Mouse (Mus musculus) embryonic facial prominence, embryonic 11.5 days (tissue): ENCODE measurements around the gene Ei24. TPM values are rescaled to one million over a fixed set of nuclear protein-coding genes. Genes with fewer than 3 reads are reported as not detected.
A peak's percentile ranks its signal among the peaks of the same experiment; 100 is the strongest.

Source experiments
- ATAC-seq: fragments of 200-750 bp; cut with Nextera tagmentation; replicated peaks from 2 replicates; pipeline ENCODE4 v1.8.0; 2017; ENCODE audit warnings: low read depth; ENCODE audit not compliant: insufficient number of reproducible peaks, low FRiP score, low TSS enrichment
- DNase-seq: peaks from one replicate; pipeline ENCODE4 v3.0.0-alpha.2; 2015; ENCODE audit warnings: low spot score
- H3K27ac ChIP-seq: fragments of 300-500 bp; sonication (generic); replicated peaks from 2 replicates; pipeline ENCODE4 v1.5.1; 2014; ENCODE audit warnings: mild to moderate bottlenecking, low read depth, low read length, control low read depth
- H3K27me3 ChIP-seq: fragments of 300-500 bp; sonication (generic); 2 replicates; pipeline ENCODE4 v1.6.1; 2014; ENCODE audit warnings: mild to moderate bottlenecking, low read length, moderate library complexity, mixed read lengths; ENCODE audit not compliant: control insufficient read depth, insufficient read depth
- H3K36me3 ChIP-seq: fragments of 300-500 bp; sonication (generic); replicated peaks from 2 replicates; pipeline ENCODE4 v1.6.1; 2014; ENCODE audit warnings: low read depth, mild to moderate bottlenecking, low read length, moderate library complexity, mixed read lengths; ENCODE audit not compliant: control insufficient read depth, insufficient read depth
- H3K4me1 ChIP-seq: fragments of 300-500 bp; sonication (generic); 2 replicates; pipeline ENCODE4 v1.6.1; 2014; ENCODE audit warnings: low read length, mixed read lengths; ENCODE audit not compliant: control insufficient read depth, insufficient read depth
- H3K4me2 ChIP-seq: fragments of 300-500 bp; sonication (generic); 2 replicates; pipeline ENCODE4 v1.6.1; 2014; ENCODE audit warnings: low read depth, mild to moderate bottlenecking, control low read depth, low read length, moderate library complexity
- H3K4me3 ChIP-seq: fragments of 300-500 bp; sonication (generic); 2 replicates; pipeline ENCODE4 v1.5.1; 2014; ENCODE audit warnings: low read depth, low read length, control low read depth
- H3K9ac ChIP-seq: fragments of 300-500 bp; sonication (generic); replicated peaks from 2 replicates; pipeline ENCODE4 v1.6.1; 2014; ENCODE audit warnings: mild to moderate bottlenecking, control low read depth, low read length
- H3K9me3 ChIP-seq: fragments of 300-500 bp; sonication (generic); replicated peaks from 2 replicates; pipeline ENCODE4 v1.6.1; 2016; ENCODE audit warnings: mild to moderate bottlenecking, low read length, inconsistent platforms, mixed read lengths; ENCODE audit not compliant: control insufficient read depth
- WGBS: fragments of 180-500 bp; shearing (Covaris S2); extraction: QIAGEN DNeasy Blood & Tissue Kit; methylation state at CpG from one replicate; pipeline ENCODE4 v1.1.7; 2014; 5-methylcytosine and 5-hydroxymethylcytosine counted together
- polyA plus RNA-seq: library from polyadenylated mRNA; unstranded; fragments of >200 nt; fragmentation: Nextera tagmentation; extraction: Ambion mirVana; gene quantifications from 2 replicates; pipeline ENCODE4 v1.2.1, GENCODE M21; 2014

The Ei24 gene
- polyA plus RNA-seq, 1 experiment from 2014 or later, result 73.6 TPM

- Histone ChIP-seq H3K36me3 (no peaks in the 10 kb centered on the region), H3K4me2 (no peak overlapping the region), H3K4me1 (no peaks in the 10 kb centered on the region), H3K27me3 (no peaks in the 10 kb centered on the region), H3K4me3 (no peak overlapping the region), H3K9ac (no peak overlapping the region), H3K9me3 (no peaks in the 10 kb centered on the region), H3K27ac (no peak overlapping the region)
- DNase-seq (no peak), ATAC-seq (no peak)
- WGBS, result 80% methylated on average over 6 of the region's 6 CpGs
Observed at GRCm38 (mm10) chr9:36803386-36803785, 6.2 kb upstream of the Ei24 start.

- Histone ChIP-seq H3K4me1 (no peaks in the 10 kb centered on the region), H3K9me3 (no peaks in the 10 kb centered on the region), H3K4me2 (no peak overlapping the region), H3K27ac (no peak overlapping the region), H3K27me3 (no peaks in the 10 kb centered on the region), H3K36me3 (no peaks in the 10 kb centered on the region), H3K9ac (no peak overlapping the region), H3K4me3 (no peak overlapping the region)
- ATAC-seq (no peak), DNase-seq (no peak)
- WGBS, result 84% methylated on average over 3 of the region's 3 CpGs
Observed at GRCm38 (mm10) chr9:36802951-36803350, 5.8 kb upstream of the Ei24 start.

- DNase-seq, result no peak
- Histone ChIP-seq H3K9me3 (no peaks in the 10 kb centered on the region), H3K4me1 (no peaks in the 10 kb centered on the region), H3K27ac (no peak overlapping the region), H3K4me3 (no peak overlapping the region), H3K4me2 (no peak overlapping the region), H3K27me3 (no peaks in the 10 kb centered on the region), H3K9ac (no peak overlapping the region), H3K36me3 (no peaks in the 10 kb centered on the region)
- ATAC-seq, result no peak
- 73% methylated on average over 2 of the region's 2 CpGs for WGBS
Observed at GRCm38 (mm10) chr9:36801961-36802360, 4.8 kb upstream of the Ei24 start.

DNA sequence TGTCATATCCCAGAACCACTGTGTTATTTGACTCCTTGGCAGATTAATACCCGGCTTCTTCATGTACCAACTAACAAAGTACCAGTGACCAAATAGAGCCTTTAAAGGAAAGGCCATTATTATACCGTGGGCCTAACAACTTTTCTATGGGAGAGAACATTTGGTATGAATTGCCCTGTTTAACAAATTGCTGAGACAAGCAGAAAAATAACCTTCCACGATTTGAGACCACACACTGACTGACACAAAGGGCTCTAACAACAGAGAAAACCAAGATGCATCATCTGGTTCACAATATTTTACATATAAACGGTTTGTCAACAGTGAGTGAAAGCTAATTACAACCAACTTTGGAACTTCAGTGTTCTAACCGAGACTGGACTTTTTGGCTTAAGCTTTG, 969 bp downstream of the Ei24 start:
- no peaks in the 10 kb centered on the region for H3K27me3 ChIP-seq
- H3K9ac ChIP-seq, result peak overlapping the region; percentile 95
- peak overlapping the region; percentile 88 for H3K4me2 ChIP-seq
- 24% methylated on average over 5 of the region's 5 CpGs for WGBS
- no peaks in the 10 kb centered on the region for H3K9me3 ChIP-seq
- H3K27ac ChIP-seq, result no peak overlapping the region
- DNase-seq (no peak), ATAC-seq (no peak)
- no peaks in the 10 kb centered on the region for H3K4me1 ChIP-seq
- H3K4me3 ChIP-seq, result peak overlapping the region; percentile 96
- H3K36me3 ChIP-seq, result no peaks in the 10 kb centered on the region

DNA sequence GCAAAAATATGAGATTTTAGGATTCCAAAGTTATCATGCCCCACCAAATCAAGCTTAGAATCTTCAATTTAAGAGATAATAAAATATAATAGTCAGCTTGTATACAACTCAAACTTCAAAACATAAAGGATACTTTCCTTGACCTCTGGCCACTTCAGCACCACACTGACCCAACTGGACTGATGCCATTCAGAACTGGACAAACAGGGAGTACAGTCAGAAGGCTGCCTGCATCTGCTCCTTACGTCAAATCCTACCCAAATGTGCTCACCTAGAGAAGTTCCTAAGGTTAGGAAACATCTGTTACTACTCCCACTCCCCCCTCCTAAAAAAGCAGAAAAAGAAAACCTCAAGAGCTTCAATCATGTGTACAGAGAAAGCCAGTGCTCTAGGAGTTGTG, 1.6 kb downstream of the Ei24 start:
- no peak for DNase-seq
- Histone ChIP-seq H3K4me3 (no peak overlapping the region), H3K36me3 (no peaks in the 10 kb centered on the region), H3K27ac (no peak overlapping the region), H3K4me1 (no peaks in the 10 kb centered on the region), H3K4me2 (no peak overlapping the region), H3K27me3 (no peaks in the 10 kb centered on the region), H3K9ac (no peak overlapping the region), H3K9me3 (no peaks in the 10 kb centered on the region)
- 70% methylated on average over 1 of the region's 1 CpGs for WGBS
- no peak for ATAC-seq

DNA sequence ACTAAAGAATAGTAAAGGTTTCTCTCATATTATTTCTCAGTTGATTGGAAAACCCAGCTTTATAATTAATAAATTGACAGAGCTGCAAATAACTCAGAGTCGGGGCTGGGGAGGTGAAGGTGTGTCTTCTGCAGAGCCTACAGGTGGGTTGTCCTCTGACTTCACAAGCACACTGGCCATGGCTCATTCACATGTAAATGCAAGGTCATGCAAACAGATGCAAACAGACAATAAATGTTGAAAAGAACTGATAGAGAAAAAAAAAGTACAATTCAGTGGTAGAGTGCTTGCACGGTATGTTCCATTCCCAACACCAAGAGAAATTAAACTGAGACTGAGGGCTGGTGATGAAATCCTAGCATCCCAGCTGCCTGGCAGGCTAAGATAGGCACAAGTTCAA, 2.7 kb downstream of the Ei24 start:
- WGBS, result 81% methylated on average over 2 of the region's 2 CpGs
- H3K9ac ChIP-seq, result no peak overlapping the region
- no peak overlapping the region for H3K27ac ChIP-seq
- DNase-seq (no peak), ATAC-seq (no peak)
- H3K4me1 ChIP-seq, result no peaks in the 10 kb centered on the region
- H3K27me3 ChIP-seq, result no peaks in the 10 kb centered on the region
- no peaks in the 10 kb centered on the region; the same call in 1 of the 2 replicates for H3K36me3 ChIP-seq
- H3K4me3 ChIP-seq, result no peak overlapping the region
- H3K9me3 ChIP-seq, result no peaks in the 10 kb centered on the region
- no peak overlapping the region for H3K4me2 ChIP-seq

- ATAC-seq (no peak), DNase-seq (no peak)
- WGBS, result 91% methylated on average over 3 of the region's 3 CpGs
- no peaks in the 10 kb centered on the region for H3K27me3 ChIP-seq
- H3K4me1 ChIP-seq, result no peaks in the 10 kb centered on the region
- H3K36me3 ChIP-seq, result peaks cover under 1% of the 10 kb centered on the region
- no peak overlapping the region for H3K9ac ChIP-seq
- no peak overlapping the region for H3K4me3 ChIP-seq
- no peak overlapping the region for H3K27ac ChIP-seq
- no peak overlapping the region for H3K4me2 ChIP-seq
- no peaks in the 10 kb centered on the region for H3K9me3 ChIP-seq
Observed at GRCm38 (mm10) chr9:36792191-36792590, 5.0 kb downstream of the Ei24 start.

DNA sequence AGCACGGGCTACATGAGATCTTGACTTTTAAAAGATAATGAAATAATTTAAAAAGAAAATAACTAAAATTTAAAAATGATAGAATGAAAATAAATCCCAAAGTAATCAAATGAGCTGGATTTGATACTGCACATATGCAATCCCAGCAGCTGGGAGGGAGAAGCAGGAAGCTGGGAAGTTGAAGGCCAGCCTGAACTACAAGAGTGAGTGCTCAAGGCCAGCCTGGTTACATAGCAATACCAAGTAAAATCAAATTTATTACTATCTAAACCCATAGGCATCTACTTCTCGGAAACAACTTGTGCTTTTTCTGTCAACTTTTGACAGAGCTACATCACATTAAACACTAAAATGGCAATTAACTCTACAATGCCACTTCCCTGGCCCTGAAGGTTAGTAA, 13.3 kb downstream of the Ei24 start:
- Histone ChIP-seq H3K9ac (no peak overlapping the region), H3K4me3 (no peak overlapping the region), H3K27ac (no peak overlapping the region), H3K4me1 (no peaks in the 10 kb centered on the region), H3K9me3 (no peaks in the 10 kb centered on the region), H3K4me2 (no peak overlapping the region), H3K36me3 (peaks cover 2% of the 10 kb centered on the region), H3K27me3 (no peaks in the 10 kb centered on the region)
- WGBS, result 89% methylated on average over 2 of the region's 2 CpGs
- DNase-seq, result no peak
- no peak for ATAC-seq
